Mouse (Mus musculus) megakaryocyte, embryonic 14.5 days (primary cell): ENCODE results near the gene Cyb5rl.

Experiments used
- FLI1 ChIP-seq: IDR thresholded peaks from 2 replicates; pipeline ENCODE4 v1.6.1; 2012; ENCODE audit warnings: low read length, inconsistent platforms, mixed read lengths
- GATA1 ChIP-seq: IDR thresholded peaks from 3 replicates; pipeline ENCODE4 v1.6.1; 2012; ENCODE audit warnings: mixed read lengths, low read length, inconsistent platforms, borderline replicate concordance

DNA sequence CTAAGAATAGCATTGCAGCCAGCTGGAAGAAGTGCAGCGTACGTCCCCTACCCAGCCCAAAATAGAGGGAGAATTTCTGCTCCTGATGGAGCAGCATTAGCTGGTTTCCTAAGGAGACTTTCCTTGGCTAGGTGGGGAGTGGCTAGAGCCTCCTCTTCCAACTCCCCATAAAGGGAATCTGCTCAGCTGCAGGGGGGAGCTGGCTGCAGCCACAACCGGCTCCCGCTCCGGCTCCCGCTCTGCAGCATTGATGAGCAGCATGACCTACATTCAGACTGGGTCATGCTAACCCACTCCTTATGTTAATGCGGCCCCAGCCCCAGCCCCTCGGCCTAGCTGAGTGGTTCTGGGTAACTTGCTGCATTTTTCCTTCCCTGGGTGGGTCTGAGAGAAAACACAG is 27.5 kb upstream of the Cyb5rl start:
- TF ChIP-seq GATA1 (no peak), FLI1 (no peak)
